In the genomic region with DNA sequence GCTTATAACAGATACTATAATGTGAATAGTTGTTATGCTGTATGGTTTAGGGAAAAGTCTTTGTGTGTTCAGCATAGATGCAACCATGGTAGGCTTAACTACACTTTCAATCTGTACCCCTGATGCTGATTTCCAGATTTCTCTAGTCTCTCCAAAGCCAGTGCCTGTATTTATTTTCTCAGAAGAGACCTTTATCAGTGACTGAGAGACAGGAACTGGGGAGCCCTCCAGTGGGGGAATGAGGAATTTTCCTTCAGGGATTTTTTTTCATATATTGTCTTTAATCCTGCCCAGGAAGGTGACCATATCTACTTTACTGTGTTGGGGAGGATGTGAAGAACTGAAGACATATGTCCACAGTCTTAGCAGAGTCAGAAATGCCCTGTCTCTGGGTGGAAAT, we compare ENCODE assay signal across 8 mouse cellular contexts. TPM values are rescaled to one million over a fixed set of nuclear protein-coding genes. Genes with fewer than 3 reads are reported as not detected.
DNase-seq lines count a peak whose midpoint lies in the region; ATAC-seq and TF ChIP-seq lines count a peak whose summit lies in the region.

No protein-coding gene starts in this region.

- H3K4me2 ChIP-seq in heart, embryonic 12.5 days = no peak overlapping the region
- no peak overlapping the region for H3K4me2 ChIP-seq in forebrain, postnatal 0 days (ENCODE audit: low read depth)
- H3K4me2 ChIP-seq in midbrain, embryonic 12.5 days (replicated peaks) = no peak overlapping the region

- H3K9ac ChIP-seq in heart, embryonic 12.5 days = no peak overlapping the region
- H3K9ac ChIP-seq in forebrain, postnatal 0 days = no peak overlapping the region
- no peak overlapping the region for H3K9ac ChIP-seq in midbrain, embryonic 12.5 days (replicated peaks)

- H3K27me3 ChIP-seq in heart, embryonic 12.5 days (replicated peaks) = 0 out of 2 replicates have a peak, but pooled peaks cover 10% of the 10 kb centered on the region
- H3K27me3 ChIP-seq in forebrain, postnatal 0 days (ENCODE audit: insufficient read depth, low read length) = no peaks in the 10 kb centered on the region
- no peaks in the 10 kb centered on the region; the same call in 1 of the 2 replicates for H3K27me3 ChIP-seq in midbrain, embryonic 12.5 days

- H3K4me1 ChIP-seq in heart, embryonic 12.5 days (replicated peaks) = peaks cover 22% of the 10 kb centered on the region
- peaks cover 12% of the 10 kb centered on the region for H3K4me1 ChIP-seq in forebrain, postnatal 0 days (ENCODE audit: insufficient read depth)
- peaks cover 27% of the 10 kb centered on the region for H3K4me1 ChIP-seq in midbrain, embryonic 12.5 days

- intact Hi-C loops in heart, postnatal 10 days (cut with DNase I) = no loop called here

- no peaks in the 10 kb centered on the region for H3K9me3 ChIP-seq in heart, embryonic 12.5 days (replicated peaks)
- H3K9me3 ChIP-seq in forebrain, postnatal 0 days (ENCODE audit: low read length) = no peaks in the 10 kb centered on the region
- no peaks in the 10 kb centered on the region for H3K9me3 ChIP-seq in midbrain, embryonic 12.5 days

- no peaks in the 10 kb centered on the region for H3K36me3 ChIP-seq in heart, embryonic 12.5 days
- H3K36me3 ChIP-seq in forebrain, postnatal 0 days (ENCODE audit: insufficient read depth) = no peaks in the 10 kb centered on the region
- no peaks in the 10 kb centered on the region for H3K36me3 ChIP-seq in midbrain, embryonic 12.5 days

- no peak overlapping the region for H3K27ac ChIP-seq in heart, embryonic 12.5 days (ENCODE audit: poor library complexity, severe bottlenecking)
- H3K27ac ChIP-seq in forebrain, postnatal 0 days (ENCODE audit: low read depth, low read length) = peak overlapping the region; percentile 62; the same call in 1 of the 2 replicates
- peak overlapping the region; percentile 89 for H3K27ac ChIP-seq in midbrain, embryonic 12.5 days (replicated peaks)

- H3K4me3 ChIP-seq in heart, embryonic 12.5 days = no peak overlapping the region
- H3K4me3 ChIP-seq in forebrain, postnatal 0 days (ENCODE audit: low read depth, low read length) = no peak overlapping the region
- H3K4me3 ChIP-seq in midbrain, embryonic 12.5 days = no peak overlapping the region

- no peak for ATAC-seq in heart, embryonic 12.5 days (ENCODE audit: insufficient number of reproducible peaks, low FRiP score)
- peak; percentile 64 for ATAC-seq in forebrain, postnatal 0 days
- ATAC-seq in midbrain, embryonic 12.5 days (ENCODE audit: low FRiP score, low read depth) = no peak

- DNase-seq in heart, postnatal 10 days = peak; percentile 50 to 57
- peak; percentile 25 for DNase-seq in A20 (ENCODE audit: low read depth, low spot score)
- DNase-seq in brain, embryonic 18.5 days (ENCODE audit: low read depth, low spot score) = peak; percentile 39
- DNase-seq in forebrain, postnatal 0 days = peak; percentile 80
- no peak for DNase-seq in T-cell, adult 2 months (ENCODE audit: low spot score)
- no peak for DNase-seq in gastrocnemius, adult 18-20 months (ENCODE audit: low spot score)

- TF ChIP-seq CTCF in forebrain, postnatal 0 days (IDR thresholded peaks at IDR 0.05; ENCODE audit: low read depth) = peak; percentile 72

RNA-seq across cellular contexts. Expression of a gene that starts 12.4 kb away (rescaled TPM):
- total RNA-seq in heart, postnatal 10 days (2021) = not detected
- polyA plus RNA-seq in heart, embryonic 12.5 days (2016; fragmentation: Nextera tagmentation; extraction: Ambion mirVana) = not detected in 2 replicates
- 136 and 170 TPM in 2 replicates for total RNA-seq in forebrain, postnatal 0 days (2014; rRNA removed)
- polyA plus RNA-seq in forebrain, postnatal 0 days (2015; fragmentation: Nextera tagmentation; extraction: Ambion mirVana) = 123 and 186 TPM in 2 replicates
- polyA plus RNA-seq in midbrain, embryonic 12.5 days (2016; fragmentation: Nextera tagmentation; extraction: Ambion mirVana) = 37.5 and 46.2 TPM in 2 replicates
- not detected for total RNA-seq in gastrocnemius, adult 18-20 months (2021)

RNA-seq across cellular contexts. Expression of a gene that starts 26.3 kb away (rescaled TPM):
- under 1 TPM; 0.34 to 0.42 TPM for total RNA-seq in heart, postnatal 10 days (2021)
- polyA plus RNA-seq in heart, embryonic 12.5 days (2016; fragmentation: Nextera tagmentation; extraction: Ambion mirVana) = 0.69 and 0.96 TPM in 2 replicates
- total RNA-seq in forebrain, postnatal 0 days (2014; rRNA removed) = 58.2 and 68.7 TPM in 2 replicates
- 21.5 and 31.5 TPM in 2 replicates for polyA plus RNA-seq in forebrain, postnatal 0 days (2015; fragmentation: Nextera tagmentation; extraction: Ambion mirVana)
- 9.3 and 12.1 TPM in 2 replicates for polyA plus RNA-seq in midbrain, embryonic 12.5 days (2016; fragmentation: Nextera tagmentation; extraction: Ambion mirVana)
- not detected for total RNA-seq in gastrocnemius, adult 18-20 months (2021)

RNA-seq across cellular contexts. Expression of a gene that starts 27.2 kb away (rescaled TPM):
- total RNA-seq in heart, postnatal 10 days (2021) = 10 to 100 TPM; 92.2 to 92.7 TPM
- 113 TPM in 2 replicates for polyA plus RNA-seq in heart, embryonic 12.5 days (2016; fragmentation: Nextera tagmentation; extraction: Ambion mirVana)
- total RNA-seq in forebrain, postnatal 0 days (2014; rRNA removed) = 135 and 164 TPM in 2 replicates
- 140 and 156 TPM in 2 replicates for polyA plus RNA-seq in forebrain, postnatal 0 days (2015; fragmentation: Nextera tagmentation; extraction: Ambion mirVana)
- 154 and 176 TPM in 2 replicates for polyA plus RNA-seq in midbrain, embryonic 12.5 days (2016; fragmentation: Nextera tagmentation; extraction: Ambion mirVana)
- 10 to 100 TPM; 42.4 to 47.6 TPM for total RNA-seq in gastrocnemius, adult 18-20 months (2021)

RNA-seq across cellular contexts. Expression of a gene that starts 54.4 kb away (rescaled TPM):
- 10 to 100 TPM; 58.3 to 61.4 TPM for total RNA-seq in heart, postnatal 10 days (2021)
- 34.5 and 37.5 TPM in 2 replicates for polyA plus RNA-seq in heart, embryonic 12.5 days (2016; fragmentation: Nextera tagmentation; extraction: Ambion mirVana)
- 32.2 and 39.7 TPM in 2 replicates for total RNA-seq in forebrain, postnatal 0 days (2014; rRNA removed)
- polyA plus RNA-seq in forebrain, postnatal 0 days (2015; fragmentation: Nextera tagmentation; extraction: Ambion mirVana) = 37.4 and 47.0 TPM in 2 replicates
- polyA plus RNA-seq in midbrain, embryonic 12.5 days (2016; fragmentation: Nextera tagmentation; extraction: Ambion mirVana) = 45.6 and 46.0 TPM in 2 replicates
- total RNA-seq in gastrocnemius, adult 18-20 months (2021) = 10 to 100 TPM; 74.2 to 86.4 TPM

RNA-seq across cellular contexts. Expression of a gene that starts 58.7 kb away (rescaled TPM):
- not detected for total RNA-seq in heart, postnatal 10 days (2021)
- not detected in 2 replicates for polyA plus RNA-seq in heart, embryonic 12.5 days (2016; fragmentation: Nextera tagmentation; extraction: Ambion mirVana)
- 0.46 TPM in 1 of 2 replicates, not detected in the other for total RNA-seq in forebrain, postnatal 0 days (2014; rRNA removed)
- 0.34 TPM in 1 of 2 replicates, not detected in the other for polyA plus RNA-seq in forebrain, postnatal 0 days (2015; fragmentation: Nextera tagmentation; extraction: Ambion mirVana)
- polyA plus RNA-seq in midbrain, embryonic 12.5 days (2016; fragmentation: Nextera tagmentation; extraction: Ambion mirVana) = not detected in 2 replicates
- total RNA-seq in gastrocnemius, adult 18-20 months (2021) = not detected

Comparison
In these comparisons a context has a peak if more than half of its experiments do, and no peak if none do; other contexts are left out.
1. DNase-seq: peak in heart, postnatal 10 days (2 of 2), A20 (single experiment), brain, embryonic 18.5 days (single experiment) and forebrain, postnatal 0 days (single experiment); none in T-cell, adult 2 months (single experiment) and gastrocnemius, adult 18-20 months (single experiment).
2. RNA of a gene that starts 12.4 kb away (total RNA-seq): 136 to 170 TPM in forebrain, postnatal 0 days; not detected in heart, postnatal 10 days and not detected in gastrocnemius, adult 18-20 months; every median in the first group is over 100 times any median in the second.
3. RNA of a gene that starts 26.3 kb away (total RNA-seq): 58.2 to 68.7 TPM in forebrain, postnatal 0 days; 0.34 to 0.42 TPM in heart, postnatal 10 days and not detected in gastrocnemius, adult 18-20 months; every median in the first group is over 10 times any median in the second.